Mouse (Mus musculus): ENCODE data around the gene Tmem213. TPM values are rescaled to one million over a fixed set of nuclear protein-coding genes. Genes with fewer than 3 reads are reported as not detected.

Gene Tmem213
- total RNA-seq, 2 experiments from 2014 or later: not detected

DNA sequence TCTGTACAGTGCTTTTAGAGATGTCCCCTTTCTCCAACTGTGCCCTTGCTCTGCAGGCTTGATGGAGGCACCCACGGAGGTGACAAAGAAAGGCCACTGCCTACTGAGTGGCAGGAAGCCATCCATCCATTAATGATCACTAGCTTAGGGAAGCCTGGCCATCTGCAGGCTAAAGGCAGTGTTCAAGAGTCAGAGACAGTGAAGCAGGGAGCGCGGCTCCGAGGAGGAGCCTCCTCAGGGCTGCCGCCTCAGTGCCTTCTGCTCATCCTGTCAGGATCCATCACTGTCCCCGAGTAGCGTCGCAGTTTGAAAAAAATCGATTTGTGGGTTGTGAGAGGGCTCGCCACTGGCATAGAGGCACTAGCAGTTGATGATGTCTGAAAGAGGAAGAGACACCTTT, 39.6 kb downstream of the Tmem213 start:
- no peak for ATAC-seq (replicated peaks; ENCODE audit: poor library complexity, severe bottlenecking)

GRCm38 (mm10) chr6:38149483-38149882, 40.4 kb downstream of the Tmem213 start:
- ATAC-seq (replicated peaks; ENCODE audit: poor library complexity, severe bottlenecking): no peak

- no peak for ATAC-seq (replicated peaks; ENCODE audit: poor library complexity, severe bottlenecking)
Measured at GRCm38 (mm10) chr6:38152305-38152704, 43.2 kb downstream of the Tmem213 start.

DNA sequence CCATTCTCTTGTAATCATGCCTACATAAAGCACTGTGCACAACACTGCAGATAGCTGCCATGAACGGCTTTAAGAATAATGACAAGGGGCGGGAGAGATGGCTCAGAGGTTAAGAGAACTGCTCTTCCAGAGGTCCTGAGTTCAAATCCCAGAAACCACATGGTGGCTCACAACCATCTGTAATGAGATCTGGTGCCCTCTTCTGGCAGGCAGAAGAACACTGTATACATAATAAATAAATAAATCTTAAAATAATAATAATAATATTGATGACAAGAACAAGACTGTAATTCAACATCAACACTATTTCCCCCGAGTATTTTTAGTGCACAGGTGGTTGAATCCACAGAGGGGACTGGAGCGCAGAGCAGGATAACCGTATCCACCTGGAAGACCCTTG, 47.1 kb downstream of the Tmem213 start:
- ATAC-seq (replicated peaks; ENCODE audit: poor library complexity, severe bottlenecking): no peak

GRCm38 (mm10) chr6:38157925-38158324, 48.9 kb downstream of the Tmem213 start:
- ATAC-seq (replicated peaks; ENCODE audit: poor library complexity, severe bottlenecking): no peak

GRCm38 (mm10) chr6:38159576-38159975, 50.5 kb downstream of the Tmem213 start:
- no peak for ATAC-seq (replicated peaks; ENCODE audit: poor library complexity, severe bottlenecking)

GRCm38 (mm10) chr6:38160102-38160501, 51.0 kb downstream of the Tmem213 start:
- peak; percentile 84 for ATAC-seq (replicated peaks; ENCODE audit: poor library complexity, severe bottlenecking)

- ATAC-seq (replicated peaks; ENCODE audit: poor library complexity, severe bottlenecking): no peak
Measured at GRCm38 (mm10) chr6:38160556-38160955, 51.5 kb downstream of the Tmem213 start.

DNA sequence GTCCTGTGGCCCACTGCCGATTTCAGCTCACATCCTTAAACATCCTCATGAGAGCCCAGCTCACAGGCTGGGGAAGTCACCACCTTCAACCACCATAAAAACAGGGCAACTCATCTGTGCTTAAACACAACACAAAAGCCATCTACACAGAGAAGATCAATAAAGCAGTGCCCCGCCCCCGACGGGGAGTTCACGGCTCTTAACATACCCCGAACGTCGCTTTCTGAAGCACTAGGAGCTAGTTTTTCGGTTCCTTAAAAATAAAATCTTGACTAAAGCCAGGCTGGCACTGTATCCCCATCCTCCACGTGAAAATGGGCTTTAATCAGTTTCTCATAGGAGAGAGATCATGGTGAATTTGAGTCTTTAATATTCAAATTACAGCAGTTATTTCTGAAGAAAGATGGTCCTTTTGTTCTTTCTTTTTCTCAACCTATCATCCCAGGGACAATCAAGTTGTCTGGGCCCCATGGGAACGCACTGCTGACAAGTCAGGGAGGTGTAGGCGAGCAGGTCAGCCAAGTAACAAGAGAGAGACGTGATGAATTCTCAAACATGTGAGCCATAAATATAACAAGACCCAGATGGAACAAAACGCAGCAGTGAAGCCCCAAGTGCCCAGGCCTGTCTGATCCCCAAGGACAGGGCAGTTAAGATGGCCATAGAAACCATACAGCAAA, 53.9 kb downstream of the Tmem213 start:
- ATAC-seq (replicated peaks; ENCODE audit: poor library complexity, severe bottlenecking): no peak

- ATAC-seq (replicated peaks; ENCODE audit: poor library complexity, severe bottlenecking): no peak
Measured at GRCm38 (mm10) chr6:38164705-38165104, 55.6 kb downstream of the Tmem213 start.

DNA sequence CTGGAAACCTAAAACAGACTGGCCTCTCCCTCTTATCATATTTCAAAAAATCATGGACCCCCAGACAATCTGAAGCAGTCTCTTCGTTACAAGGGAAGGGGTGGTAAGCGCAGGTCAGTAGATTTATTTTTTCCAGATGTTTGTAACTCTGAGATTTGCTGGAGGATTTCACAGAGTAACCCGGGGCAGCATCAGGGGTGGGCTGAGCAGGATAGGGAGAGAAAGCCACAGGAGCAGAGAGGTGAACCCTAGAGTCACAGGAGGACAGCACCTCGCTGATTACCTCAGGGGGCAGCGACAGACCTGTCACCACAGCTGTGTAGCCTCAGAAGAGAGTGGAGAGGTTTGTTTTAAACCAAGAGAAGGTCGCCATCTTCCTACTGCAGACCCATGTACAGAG, 56.3 kb downstream of the Tmem213 start:
- ATAC-seq (replicated peaks; ENCODE audit: poor library complexity, severe bottlenecking): no peak

Other genes with a start within 250 kb of the Tmem213 start
- gene Trim24, start 238.4 kb upstream of the Tmem213 start, total RNA-seq (2014; fragmentation: Nextera tagmentation): 29.9 and 31.0 TPM in 2 replicates
- 13.9 and 16.6 TPM in 2 replicates for gene Trim24, start 238.4 kb upstream of the Tmem213 start, total RNA-seq (2017)
- not detected in 2 replicates for gene Svopl, start 62.3 kb upstream of the Tmem213 start, total RNA-seq (2014; fragmentation: Nextera tagmentation)
- not detected in 2 replicates for gene Svopl, start 62.3 kb upstream of the Tmem213 start, total RNA-seq (2017)
- gene Atp6v0a4, start 15.3 kb downstream of the Tmem213 start, total RNA-seq (2014; fragmentation: Nextera tagmentation): not detected in 2 replicates
- not detected in 2 replicates for gene Atp6v0a4, start 15.3 kb downstream of the Tmem213 start, total RNA-seq (2017)
- 2.0 and 2.2 TPM in 2 replicates for gene D630045J12Rik, start 144.8 kb downstream of the Tmem213 start, total RNA-seq (2014; fragmentation: Nextera tagmentation)
- 0.15 and 0.22 TPM in 2 replicates for gene D630045J12Rik, start 144.8 kb downstream of the Tmem213 start, total RNA-seq (2017)
- 19.3 and 23.8 TPM in 2 replicates for gene Zc3hav1l, start 190.0 kb downstream of the Tmem213 start, total RNA-seq (2014; fragmentation: Nextera tagmentation)
- 4.1 and 5.1 TPM in 2 replicates for gene Zc3hav1l, start 190.0 kb downstream of the Tmem213 start, total RNA-seq (2017)
- 46.8 and 48.4 TPM in 2 replicates for gene Zc3hav1, start 245.3 kb downstream of the Tmem213 start, total RNA-seq (2014; fragmentation: Nextera tagmentation)
- gene Zc3hav1, start 245.3 kb downstream of the Tmem213 start, total RNA-seq (2017): 47.6 and 53.1 TPM in 2 replicates

All from granulocyte monocyte progenitor cell, adult 5-6 weeks (primary cell).